Mouse (Mus musculus): ENCODE data around the gene Msx2.

DNA sequence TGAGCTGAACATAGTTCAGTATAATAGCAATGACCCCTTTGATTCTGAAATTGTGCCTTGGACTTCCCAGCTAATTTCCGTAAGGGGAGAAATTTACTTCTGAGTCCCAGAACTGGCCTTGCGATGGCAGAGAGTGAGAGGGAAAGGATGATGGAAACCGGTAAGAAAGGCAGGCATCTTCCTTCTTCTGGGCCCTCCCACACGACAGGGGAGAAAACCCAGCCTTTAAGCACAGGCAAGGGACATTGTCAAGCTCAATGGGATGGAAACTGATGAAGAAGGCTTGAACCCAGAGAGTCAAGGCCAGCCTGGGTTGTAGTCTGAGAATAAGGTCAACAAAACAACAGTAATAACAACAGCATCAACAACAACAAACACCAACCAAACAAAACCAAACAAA, 14.1 kb downstream of the Msx2 start:
- TF ChIP-seq CTCF (IDR thresholded peaks at IDR 0.05; ENCODE audit: low read depth) (no peak), EP300 (optimal IDR thresholded peaks at IDR 0.05) (no peak)

All from stomach, postnatal 0 days (tissue).